Mouse (Mus musculus) embryonic facial prominence, embryonic 13.5 days (tissue): ENCODE measurements around the gene Kap. TPM values are rescaled to one million over a fixed set of nuclear protein-coding genes. Genes with fewer than 3 reads are reported as not detected.

Experiments used
- polyA plus RNA-seq: library from polyadenylated mRNA; unstranded; fragments of >200 nt; fragmentation: Nextera tagmentation; extraction: Ambion mirVana; gene quantifications from 2 replicates; pipeline ENCODE4 v1.2.1, GENCODE M21; 2015

The Kap gene
- polyA plus RNA-seq, 1 experiment from 2014 or later = not detected

Other genes starting within 250 kb of the Kap start
- 13.9 and 16.1 TPM in 2 replicates for gene Etv6, start 181.9 kb upstream of the Kap start, polyA plus RNA-seq